Mouse (Mus musculus): Measurements from ENCODE around the gene Fam118a.
"Not testable (repeated sequence)": the region's sequence is repeated elsewhere in the genome, so short reads cannot be mapped to it uniquely, and the experiment has no call there.

The Fam118a gene

DNA sequence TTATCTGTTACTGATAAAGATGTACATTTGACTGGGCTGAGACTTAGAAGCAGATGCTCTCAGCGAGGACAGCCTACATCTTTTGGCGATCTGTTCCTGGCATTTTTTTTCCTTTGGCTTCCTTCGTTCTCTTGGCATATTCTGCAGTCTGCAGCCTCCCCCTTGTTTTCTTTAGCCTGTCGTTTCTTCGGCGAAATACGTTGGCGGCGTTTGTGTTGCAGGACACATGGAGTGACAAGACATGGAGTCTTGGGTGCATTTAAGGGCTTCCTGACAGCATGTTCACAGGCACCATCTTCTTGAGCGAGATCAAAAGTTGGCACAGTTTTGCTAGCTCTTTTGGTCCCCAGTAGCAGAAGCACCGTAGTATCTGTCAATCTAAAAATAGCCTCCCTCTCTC, 13.0 kb upstream of the Fam118a start:
- DNase-seq, result no peak

DNA sequence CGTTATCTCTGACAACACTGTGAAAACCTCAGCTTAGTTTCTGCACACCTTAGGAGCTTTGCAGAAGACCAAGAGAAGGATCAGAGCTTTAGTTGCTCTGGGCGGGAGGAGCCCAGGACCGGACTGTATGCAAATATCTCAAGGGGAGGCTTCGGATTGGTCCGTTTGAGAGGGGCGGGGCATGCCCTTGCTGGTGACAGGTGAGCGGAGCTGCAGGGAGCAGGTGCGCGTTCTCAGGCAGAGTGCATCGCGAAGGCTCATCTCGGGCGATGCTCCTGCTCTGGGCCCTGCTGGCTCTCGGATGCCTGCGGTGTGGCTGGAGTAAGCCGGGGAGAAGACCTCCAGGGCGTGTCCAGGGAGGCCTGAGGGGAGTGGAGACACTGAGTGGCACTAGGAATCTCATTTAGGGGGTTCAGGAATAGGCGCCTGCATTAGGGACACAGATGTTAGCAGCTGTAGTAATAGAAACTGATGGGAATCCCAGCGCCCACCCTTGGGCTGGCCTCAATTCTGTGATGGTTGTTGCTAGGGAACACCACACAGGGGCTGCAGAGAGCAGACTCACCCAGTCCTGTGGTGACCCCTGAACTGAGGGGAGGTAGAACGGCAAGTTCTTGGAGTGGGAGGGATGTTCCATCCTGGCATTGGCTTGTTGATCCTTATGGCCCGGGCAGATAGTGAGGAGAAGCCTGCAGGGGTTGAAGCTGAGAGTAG, 11.6 kb upstream of the Fam118a start, which contains the start of gene Upk3a:
Gene Upk3a, plus strand, starts transcription at position 191 of the 714 bp plus-strand sequence.
- DNase-seq, result peak; percentile 61

DNA sequence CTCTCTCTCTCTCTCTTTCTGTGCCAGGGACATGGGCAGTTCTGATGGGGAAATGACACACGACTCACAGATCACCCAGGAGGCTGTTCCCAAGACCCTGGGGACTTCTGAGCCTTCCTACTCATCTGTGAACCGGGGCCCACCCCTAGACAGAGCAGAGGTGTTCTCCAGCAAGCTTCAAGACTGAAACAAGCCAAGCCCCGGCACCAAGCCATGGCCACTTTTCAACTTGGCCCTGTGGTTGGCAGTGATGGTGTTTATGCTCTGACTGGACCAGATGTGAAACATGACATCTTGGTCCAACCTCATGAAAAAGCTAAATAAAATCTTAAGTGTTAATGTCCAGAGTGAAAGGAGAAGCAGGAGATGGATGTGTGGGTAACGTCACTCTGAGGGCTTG, 6.5 kb upstream of the Fam118a start:
- no peak for DNase-seq

DNA sequence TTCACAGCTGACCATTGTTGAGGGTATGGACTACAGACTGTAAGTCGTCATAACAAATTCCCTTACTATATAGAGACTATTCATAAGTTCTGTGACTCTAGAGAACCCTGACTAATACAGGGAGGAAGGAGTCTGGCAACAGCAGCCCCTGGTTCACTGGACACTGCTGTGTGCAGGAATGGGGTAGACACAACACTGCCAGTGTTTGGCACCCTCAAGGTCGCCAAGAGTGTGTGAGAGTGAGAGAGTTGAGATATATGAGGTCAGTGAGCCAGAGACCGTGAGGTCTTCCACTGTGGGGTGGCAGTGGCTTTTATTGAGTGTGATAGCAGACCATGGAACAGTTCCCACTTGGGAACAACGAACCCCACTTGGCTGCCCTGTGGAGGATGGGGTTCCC, 2.6 kb upstream of the Fam118a start:
- no peak for DNase-seq

DNA sequence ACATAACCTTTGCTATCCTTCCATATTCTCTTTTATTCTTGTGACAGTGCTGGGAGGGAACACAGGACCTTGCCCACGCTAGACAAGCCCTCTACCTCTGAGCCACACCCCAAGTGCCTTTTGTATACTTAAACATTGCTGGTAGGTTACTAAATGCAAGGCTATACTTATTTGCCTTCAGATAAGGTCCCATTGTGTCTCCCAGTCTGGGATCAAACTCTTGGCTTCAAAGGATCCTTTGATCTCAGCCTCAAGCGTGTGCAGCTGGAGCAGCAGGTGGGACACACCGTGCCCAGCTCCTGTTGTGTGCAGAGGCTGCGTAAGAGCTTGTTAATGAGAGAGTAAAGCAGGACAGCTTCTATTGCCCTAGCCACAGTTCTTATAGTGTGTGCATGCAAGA, 1.0 kb upstream of the Fam118a start:
- DNase-seq, result no peak

DNA sequence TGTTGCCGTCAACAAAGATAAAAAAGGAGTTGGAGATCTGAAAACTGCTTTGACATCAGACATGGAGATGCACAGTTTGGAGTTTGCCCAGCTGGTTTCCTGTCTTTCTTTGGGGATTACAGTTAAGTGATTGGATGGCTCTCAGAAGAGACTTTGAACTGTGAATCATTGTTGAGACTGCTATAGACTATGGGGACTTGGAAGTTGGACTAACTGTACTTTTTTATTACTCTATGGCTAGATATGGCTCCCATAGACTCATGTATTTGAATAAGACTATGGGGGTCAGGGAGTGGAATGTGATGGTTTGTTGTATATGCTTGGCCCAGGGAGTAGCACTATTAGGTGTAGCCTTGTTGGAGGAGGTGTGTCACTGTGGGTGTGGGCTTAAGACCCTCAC, 1.9 kb downstream of the Fam118a start:
- DNase-seq, result not testable (repeated sequence)

DNA sequence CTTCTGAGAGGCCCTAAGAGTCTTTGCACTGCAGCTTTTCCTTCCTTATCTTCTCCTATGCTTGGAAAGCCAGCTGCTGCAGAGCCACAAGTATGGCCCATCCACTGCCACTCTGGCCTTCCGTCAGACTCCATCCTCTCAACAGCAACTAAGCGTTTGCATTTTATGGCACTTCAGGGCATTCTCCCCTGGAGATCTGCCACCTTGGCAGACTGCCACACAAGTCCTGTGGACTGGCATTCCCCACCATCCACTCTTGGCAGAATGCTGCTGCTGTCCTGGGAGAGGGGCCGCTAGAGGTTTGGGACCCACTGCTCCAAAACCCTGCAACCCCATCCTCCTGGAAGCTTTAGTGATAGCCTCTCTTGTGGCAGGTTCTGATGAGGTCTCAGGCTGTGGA, 3.1 kb downstream of the Fam118a start:
- DNase-seq, result no peak

DNA sequence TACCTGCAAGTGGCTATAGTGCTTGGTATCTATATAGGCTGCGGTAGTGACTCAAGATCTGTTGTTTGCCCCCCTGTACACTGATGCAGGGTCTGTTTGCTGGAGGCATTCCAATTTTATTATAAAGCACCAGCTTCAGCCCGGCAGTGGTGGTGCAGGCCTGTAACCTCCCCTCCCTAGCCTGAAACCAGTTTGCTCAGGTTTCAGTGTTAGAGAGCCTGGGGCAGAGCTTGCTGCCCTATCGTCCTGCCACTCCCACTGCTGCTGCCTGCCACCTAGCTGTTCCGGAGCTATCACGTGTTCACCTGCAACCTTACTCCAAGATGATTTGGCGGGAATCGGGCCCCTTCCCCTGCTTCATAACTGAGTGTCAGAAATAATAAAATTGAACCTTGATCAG, 5.2 kb downstream of the Fam118a start:
- DNase-seq, result not testable (repeated sequence)

DNA sequence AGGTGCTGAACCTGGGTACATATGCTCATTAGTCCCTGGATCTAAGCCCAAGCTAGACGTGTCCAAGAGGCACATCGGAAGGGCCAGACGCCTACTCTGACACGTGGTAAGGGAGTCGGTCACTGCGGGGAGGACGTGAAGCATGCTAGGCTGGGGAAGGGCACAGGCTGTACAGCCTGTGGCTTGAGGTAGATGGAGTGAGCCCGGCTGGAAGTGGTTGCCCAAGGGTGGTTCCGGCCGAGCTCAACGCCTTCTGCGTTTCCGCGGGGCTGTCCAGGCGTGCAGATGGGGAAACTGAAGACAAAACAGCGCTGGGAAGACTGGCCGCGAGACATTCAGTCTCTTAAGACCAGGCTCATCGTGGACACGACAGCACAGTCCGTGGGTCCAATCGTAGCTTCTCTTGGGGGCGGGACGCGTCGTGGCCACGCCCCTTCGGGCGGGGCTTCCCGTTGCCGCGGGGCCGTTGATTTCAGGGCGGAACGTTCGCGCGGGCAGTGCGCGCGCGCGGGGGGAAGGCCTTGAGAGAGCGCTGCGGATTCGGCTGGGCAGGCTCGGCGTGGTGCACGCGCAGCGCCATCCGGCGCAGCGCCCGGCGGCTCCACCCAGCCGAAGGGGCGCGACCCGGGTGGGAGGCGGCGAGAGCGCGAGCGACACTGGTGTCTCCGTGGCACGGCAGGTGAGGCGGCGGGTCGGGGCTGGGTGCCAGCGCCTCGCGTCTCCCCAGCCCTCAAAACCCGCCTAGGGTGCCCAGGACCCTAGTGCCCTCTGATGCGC, 8.0 kb downstream of the Fam118a start:
- DNase-seq, result peak; percentile 98

DNA sequence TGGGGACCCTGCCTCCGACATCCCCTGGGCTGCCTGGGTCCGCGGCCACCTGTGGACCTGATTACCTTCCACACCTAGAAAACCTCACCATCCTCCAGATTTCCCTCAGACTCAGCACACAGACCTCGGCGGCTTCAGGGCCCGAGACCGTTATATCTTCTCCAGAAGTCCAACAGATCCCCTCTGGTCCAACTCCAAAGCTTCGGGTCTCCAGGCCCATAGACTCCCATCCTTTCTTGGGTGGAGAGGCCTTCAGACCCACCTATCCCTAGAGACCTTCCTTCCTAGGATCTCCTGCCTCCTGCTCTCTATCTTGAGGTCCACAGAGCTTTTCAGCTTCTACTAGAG, 8.6 kb downstream of the Fam118a start:
- DNase-seq, result no peak

DNA sequence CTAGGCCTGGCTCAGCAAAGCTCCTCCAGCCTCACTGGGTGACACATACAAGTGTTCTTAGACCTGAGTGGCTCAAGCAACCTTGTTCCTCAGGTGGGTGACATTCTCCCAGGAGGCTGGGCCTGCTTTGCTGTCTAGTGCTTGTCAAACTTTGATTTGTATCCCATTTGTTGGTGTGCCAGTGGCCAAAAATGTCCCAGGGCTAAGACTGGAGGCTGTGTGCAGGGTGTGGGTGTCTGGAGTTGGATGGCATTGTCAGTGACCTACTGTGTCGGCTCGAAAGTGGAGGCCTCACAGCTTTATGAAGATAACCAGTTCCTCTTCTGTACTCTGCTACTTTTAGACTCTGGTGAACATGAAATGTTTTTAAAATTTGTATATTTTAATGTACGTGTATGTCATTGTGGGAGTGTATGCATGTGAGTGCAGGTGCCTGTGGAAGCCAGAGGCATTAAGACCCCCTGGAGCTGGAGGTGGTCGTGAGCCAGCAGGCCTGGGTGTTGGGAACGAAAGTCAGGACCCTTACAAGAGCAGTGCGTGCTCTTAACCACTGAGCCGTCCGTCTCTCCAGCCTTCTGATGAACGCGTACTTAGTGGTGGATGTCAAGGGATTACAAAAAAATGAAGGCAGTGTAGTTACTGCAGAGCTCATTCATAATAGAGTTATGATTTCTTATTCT, 12.9 kb downstream of the Fam118a start:
- no peak for DNase-seq

DNA sequence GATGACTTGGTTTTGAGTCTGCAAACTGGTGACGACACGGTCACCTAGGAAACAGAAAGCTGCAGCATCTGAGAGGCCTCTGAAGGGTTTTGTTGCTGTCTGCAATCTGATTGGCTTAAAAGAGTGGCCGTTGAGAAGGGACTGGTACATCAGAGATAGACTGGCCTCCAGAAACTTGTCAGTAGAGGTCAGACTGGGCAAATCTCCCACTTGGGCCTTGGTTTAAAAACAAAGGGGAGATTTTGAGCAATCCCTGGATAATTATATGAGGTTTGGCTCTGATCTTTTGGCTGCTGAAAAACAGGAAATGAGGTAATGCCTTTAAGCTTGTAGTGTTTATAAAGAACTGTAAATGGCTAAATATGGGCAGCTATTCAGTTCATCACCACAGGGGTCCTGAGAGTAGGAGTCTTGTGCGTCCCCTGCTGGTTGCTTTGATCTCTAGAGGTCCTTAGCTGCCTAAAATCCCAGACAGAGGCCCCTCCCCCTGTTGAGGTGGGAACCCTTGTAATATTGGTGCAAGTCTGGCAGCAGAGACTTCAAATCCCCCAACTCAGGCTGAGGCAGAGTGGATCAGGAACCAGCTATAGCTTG, 13.7 kb downstream of the Fam118a start:
- DNase-seq, result peak; percentile 72

DNA sequence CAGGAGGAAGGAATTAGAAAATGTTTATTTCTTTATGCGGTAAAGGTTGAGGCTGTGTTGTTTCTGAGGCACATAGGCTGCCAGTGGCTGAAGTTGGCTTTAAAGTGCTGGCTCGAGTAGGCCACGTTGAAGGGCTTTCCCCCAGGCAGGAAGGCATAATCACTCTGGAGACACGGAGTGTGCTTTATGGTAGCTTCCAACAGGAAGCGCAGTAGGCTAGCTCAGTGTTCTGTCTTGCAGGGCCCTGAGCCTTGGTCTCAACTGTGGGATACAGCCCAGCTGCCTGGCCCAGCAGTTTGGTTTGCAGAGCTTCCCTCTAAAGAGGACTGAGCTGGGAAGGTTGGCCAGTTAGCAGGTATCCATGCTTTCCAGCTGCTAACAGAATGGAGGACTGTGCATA, 14.4 kb downstream of the Fam118a start:
- no peak for DNase-seq

DNA sequence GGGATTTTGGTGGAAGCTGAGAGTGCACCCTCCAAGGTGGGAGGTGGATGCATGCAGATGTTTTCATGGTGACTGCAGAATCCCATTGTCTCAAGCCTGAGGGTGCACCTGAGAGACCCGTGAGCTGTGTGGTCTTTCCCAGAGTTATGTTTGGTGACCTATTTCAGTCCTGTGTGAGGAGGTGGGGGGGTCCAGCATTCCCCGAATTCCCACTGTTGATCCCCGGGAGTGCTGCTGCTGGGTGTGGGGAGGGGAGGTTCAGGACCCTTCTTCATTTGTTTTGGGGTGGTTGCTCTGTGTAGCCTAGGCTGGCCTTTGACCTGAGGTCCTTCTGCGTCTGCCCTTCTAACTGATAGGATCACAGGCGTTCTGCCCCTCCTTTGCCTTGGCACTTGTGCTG, 15.0 kb downstream of the Fam118a start:
- DNase-seq, result no peak

DNA sequence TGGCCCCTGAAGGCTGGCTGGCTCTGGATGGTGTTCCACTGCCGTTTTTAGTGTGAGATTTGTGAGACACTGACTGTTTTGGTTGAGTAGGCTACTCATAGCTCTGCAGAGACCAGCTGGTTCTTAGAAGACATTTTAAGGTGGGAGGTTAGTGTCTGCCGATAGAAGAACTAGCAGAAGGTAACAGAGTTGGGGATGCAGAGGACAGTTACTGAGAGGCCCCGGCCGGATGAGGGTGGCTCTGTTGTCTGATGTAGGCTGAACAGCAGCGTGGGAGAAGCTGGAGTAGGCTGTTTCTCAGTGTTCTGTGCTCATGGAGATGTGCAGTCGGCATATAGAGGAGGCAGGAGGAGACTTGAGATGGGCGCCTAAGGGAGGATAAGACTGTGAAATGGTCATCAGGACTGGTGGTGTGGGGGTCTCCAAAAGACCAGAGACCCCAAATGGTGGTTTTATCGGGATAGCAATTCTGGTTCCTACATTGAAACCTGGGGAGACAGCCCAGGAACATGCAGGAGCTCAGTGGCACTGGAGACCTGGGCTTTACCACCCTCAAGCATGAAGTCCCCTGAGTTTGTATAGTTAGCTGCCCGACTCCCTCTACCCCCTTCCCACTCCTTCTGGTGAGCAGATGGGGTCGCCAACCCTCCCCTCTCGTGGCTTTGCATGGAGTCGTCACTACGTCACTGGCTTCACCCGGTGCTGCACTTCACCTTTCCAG, 17.6 kb downstream of the Fam118a start:
- no peak for DNase-seq

DNA sequence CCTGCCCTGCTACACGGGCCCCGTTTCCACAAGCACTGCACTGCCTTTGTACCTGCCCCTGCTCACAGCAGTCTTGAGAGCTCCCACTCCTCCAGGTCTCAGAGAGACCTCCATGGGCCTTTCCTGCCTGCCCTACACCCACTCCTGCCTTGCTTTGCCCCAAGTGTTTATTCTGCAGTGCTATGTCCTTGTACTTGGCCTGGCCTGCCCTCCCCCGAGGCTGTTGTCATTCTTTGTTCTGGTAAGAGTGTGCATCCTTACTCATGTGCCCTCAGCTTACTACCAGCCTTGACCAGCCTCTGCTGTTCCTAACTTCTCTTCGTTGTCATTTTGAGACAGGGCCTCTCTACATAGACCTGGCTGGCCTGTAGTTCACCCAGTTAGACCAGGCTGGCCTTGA, 19.1 kb downstream of the Fam118a start:
- DNase-seq, result no peak

DNA sequence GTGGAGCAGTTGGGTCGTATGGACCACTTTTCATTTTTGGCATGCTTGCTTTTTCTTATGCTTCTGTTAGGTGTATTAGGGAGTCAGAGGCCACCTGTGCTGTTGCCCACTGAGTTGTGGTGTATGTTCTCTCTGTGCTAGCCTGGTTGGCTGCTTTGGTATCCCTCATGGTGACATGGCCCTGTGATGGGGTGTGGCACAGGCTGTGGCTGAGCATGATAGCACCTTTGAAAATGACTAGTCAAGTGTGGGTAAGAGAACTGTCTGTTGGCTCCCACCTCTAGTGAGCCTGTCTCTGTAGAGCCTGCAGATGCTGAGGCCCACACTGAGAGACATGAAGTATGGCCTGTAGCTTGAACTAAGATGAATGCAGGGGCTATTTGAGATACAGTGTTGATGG, 21.0 kb downstream of the Fam118a start:
- DNase-seq, result no peak

DNA sequence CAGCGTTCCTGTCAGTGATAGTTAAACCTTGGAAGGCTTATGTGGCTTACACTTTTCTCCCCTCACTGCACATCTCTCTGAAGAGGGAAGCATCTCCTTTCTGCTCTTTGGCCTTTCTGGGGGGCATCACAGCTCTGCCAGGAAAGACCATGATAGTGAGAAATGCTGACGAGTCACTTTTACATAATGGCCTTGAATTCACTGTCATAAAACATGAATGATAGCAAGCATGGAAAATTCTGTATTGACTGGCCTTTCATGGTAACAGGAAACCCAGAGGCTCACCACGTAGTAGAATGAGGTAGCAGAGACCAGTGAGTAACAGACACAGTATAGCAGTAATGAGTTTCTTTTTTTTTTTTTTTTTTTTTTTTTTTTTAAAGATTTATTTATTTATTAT, 25.4 kb downstream of the Fam118a start:
- no peak for DNase-seq

DNA sequence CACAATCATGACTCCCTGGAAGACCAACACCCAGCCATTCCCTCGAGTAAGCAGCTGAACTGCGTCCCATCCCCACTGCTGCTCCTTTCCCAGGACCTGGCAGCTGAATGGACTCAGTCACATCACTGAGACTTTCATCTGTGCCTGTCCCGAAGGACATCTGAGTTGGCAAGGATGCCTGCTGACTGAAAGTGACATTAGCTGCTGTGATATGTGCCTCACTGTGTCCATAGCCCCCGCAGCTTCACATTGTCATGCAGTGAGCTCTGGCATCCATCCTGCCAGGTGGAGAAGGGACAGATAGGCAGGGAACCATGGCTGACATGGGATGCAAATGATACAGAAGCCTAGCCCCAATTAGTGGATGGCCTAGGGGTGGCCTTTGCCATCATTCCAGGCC, 26.4 kb downstream of the Fam118a start:
- DNase-seq, result no peak

DNA sequence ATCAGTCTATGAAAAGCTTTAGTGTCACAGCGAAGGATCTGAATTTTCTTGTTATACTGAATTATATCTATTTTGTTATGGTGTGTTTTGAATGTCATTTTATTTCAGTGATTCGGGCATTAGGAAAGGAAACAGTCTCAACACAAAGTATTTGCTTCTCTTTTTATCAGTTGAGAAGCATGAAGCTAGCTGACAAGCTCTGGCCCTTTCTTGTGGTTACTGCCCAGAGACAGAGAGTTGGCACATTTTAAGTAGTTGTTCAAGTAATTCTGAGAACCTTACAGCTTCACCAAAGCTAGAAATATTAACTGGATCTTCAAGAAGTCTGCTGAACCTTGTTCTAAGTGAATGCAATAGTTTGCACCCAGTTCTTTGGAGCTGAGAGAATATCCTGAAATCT, 34.7 kb downstream of the Fam118a start:
- no peak for DNase-seq

DNA sequence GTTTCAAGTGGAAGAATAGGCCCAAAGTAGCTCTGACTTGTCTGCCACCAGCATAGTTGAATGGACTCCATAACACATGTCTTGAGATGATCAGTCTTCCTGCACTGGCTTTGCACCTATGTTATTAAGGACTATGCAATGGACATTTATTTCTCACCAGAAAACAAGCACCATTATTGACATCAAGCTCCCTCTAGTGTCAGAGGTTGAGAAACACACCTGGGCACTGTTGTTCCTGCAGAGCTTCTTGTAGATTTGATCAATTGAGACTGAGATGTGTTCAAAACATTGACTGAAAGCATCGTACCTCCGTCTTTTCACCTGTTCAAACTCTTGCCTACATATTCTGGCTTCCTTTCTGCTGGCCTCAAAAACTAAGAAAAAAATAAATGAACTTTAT, 41.8 kb downstream of the Fam118a start:
- peak; percentile 53 for DNase-seq

DNA sequence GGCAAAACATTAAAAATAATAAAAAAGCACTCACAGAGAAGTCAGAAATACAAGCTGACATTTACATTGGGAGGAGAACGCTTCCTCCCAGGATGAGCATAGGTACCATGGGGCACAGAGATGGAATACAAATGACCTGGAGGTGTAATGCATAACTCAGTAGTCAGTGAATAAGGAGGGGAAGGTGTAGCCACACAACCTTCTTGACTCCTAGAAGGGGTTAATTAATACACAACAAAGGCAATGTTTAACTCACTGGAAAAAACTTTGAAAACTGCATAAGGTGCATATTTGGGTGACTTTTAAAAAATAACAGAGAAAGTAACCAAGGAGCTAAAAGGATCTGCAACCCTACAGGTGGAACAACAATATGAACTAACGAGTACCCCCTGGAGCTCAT, 43.9 kb downstream of the Fam118a start:
- DNase-seq, result no peak

DNA sequence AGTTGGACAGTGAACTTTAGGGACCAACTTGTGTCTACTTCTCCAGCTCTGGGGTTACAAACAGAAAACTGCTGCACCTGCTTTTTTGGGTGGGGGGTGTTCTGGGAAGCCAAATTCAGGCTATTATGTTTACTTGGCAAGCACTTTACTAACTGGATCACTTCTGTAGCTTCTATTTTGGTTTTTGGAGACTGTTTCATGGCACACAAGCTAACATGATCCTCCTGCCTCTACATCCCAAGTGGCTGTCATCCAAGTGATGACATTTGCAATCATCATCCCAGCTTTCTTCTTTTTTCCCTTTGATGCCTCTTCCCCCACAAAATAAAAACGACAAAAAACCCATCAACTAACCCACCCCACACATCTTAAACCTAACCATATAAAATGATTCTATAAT, 56.9 kb downstream of the Fam118a start:
- DNase-seq, result no peak

Measured in thymus, postnatal 14 days (tissue).